Mouse (Mus musculus) heart, adult 11 months (tissue): Measurements from ENCODE around the gene 1700013F07Rik.
"Not testable (repeated sequence)": the region's sequence is repeated elsewhere in the genome, so short reads cannot be mapped to it uniquely, and the experiment has no call there.

ENCODE experiments used
- DNase-seq: peaks from one replicate; pipeline ENCODE4 v3.0.0; 2022

1700013F07Rik gene

GRCm38 (mm10) chr3:108554587-108555312 is 20.8 kb downstream of the 1700013F07Rik start:
- peak; percentile 99 for DNase-seq

- no peak for DNase-seq
Observed at GRCm38 (mm10) chr3:108557888-108558287, 23.9 kb downstream of the 1700013F07Rik start.

GRCm38 (mm10) chr3:108562133-108562730 is 28.3 kb downstream of the 1700013F07Rik start, which contains the start of gene Tmem167b:
Gene Tmem167b, minus strand, starts transcription at chr3:108562466.
- DNase-seq: peak; percentile 100

- DNase-seq: peak; percentile 93
Observed at GRCm38 (mm10) chr3:108562777-108563271, 28.9 kb downstream of the 1700013F07Rik start.

GRCm38 (mm10) chr3:108563309-108563708 is 29.4 kb downstream of the 1700013F07Rik start:
- peak; percentile 96 for DNase-seq

- DNase-seq: no peak
Observed at GRCm38 (mm10) chr3:108567990-108568877, 34.3 kb downstream of the 1700013F07Rik start.

GRCm38 (mm10) chr3:108569636-108570035 is 35.7 kb downstream of the 1700013F07Rik start:
- not testable (repeated sequence) for DNase-seq

- DNase-seq: no peak
Observed at GRCm38 (mm10) chr3:108570813-108571212, 36.9 kb downstream of the 1700013F07Rik start.

- DNase-seq: peak; percentile 100
Observed at GRCm38 (mm10) chr3:108571443-108572294, 37.7 kb downstream of the 1700013F07Rik start, which contains the start of gene Taf13. Gene Taf13, plus strand, starts transcription at chr3:108571698.

- DNase-seq: no peak
Observed at GRCm38 (mm10) chr3:108572309-108573010, 38.5 kb downstream of the 1700013F07Rik start.

- DNase-seq: no peak
Observed at GRCm38 (mm10) chr3:108574018-108574417, 40.1 kb downstream of the 1700013F07Rik start.

GRCm38 (mm10) chr3:108584580-108584979 is 50.6 kb downstream of the 1700013F07Rik start:
- peak; percentile 61 for DNase-seq

- peak; percentile 60 for DNase-seq
Observed at GRCm38 (mm10) chr3:108588446-108588845, 54.5 kb downstream of the 1700013F07Rik start.

- DNase-seq: peak; percentile 100
Observed at GRCm38 (mm10) chr3:108590786-108591529, 57.0 kb downstream of the 1700013F07Rik start, which contains the start of gene Wdr47. Gene Wdr47, plus strand, starts transcription at chr3:108591279.

GRCm38 (mm10) chr3:108591530-108592522 is 57.9 kb downstream of the 1700013F07Rik start:
- DNase-seq: no peak
